Mouse (Mus musculus) fibroblast of lung, adult 2 months (primary cell): ENCODE results near the gene Dhrs2.

Source experiments
- DNase-seq: peaks from one replicate; pipeline ENCODE4 v3.0.0-alpha.2; 2011; ENCODE audit warnings: low read depth

Dhrs2 gene

DNA sequence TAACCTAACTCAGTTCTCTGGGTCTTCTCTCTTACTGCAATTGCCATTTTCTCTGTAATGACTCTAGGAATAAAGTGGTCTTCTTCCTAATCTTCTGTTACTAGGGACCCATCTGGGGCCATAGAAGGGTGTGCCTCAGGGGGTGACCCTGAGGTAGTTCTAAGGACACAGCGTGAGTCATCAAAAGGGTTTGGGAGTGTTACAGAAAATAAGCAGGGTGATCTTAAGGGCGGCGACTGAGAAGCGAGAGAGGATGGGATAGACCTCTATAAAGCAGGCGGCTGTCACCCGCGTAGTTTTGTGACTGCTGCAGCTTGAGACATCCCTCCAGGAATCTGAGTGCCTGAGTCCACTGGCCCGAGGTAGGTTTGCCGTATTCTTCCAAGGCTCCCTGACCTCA lies at the start of gene Dhrs2:
Dhrs2 (plus strand) TSS at position 301 of the 400 bp plus-strand sequence.
- DNase-seq, result no peak

DNA sequence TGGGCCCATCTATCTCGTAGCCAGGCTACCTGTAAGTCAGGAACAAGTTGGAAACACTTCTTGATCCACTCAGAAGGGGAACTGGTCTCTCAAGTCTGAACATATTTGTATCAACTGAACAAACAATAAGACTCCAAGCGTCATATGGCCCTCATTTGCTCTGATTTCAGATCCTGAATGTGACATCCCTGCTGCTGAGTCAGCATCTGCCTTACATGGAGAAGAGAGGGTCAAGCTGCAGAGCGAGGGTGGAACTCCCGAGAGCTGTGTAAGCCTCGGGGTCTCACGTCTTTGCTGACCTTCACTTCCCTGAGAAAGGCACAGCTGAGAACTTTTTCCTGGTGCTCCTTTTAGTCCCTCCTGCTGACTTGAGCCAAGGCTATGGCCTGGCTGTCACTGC lies 47.6 kb upstream of the Dhrs2 start:
- no peak for DNase-seq

DNA sequence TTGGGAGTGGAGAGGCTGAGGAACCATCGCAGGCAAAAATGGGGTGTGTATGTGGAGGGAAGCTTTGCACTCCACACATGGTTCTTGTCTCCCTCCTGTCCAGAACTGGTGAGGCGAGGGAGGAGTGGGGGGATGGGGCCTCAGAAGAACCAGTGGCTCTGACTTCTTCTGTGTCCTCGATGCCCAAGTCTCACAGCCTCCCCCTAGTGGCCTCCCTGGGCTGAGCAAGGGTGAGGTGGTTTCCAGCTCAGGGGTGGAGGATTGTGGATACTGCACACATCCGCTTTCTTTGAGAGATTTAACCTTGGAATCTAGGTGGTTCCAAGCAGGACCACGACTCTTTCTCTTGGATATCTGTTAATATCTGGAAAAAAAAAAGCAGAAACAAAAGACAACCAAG lies 44.5 kb upstream of the Dhrs2 start:
- DNase-seq, result no peak

DNA sequence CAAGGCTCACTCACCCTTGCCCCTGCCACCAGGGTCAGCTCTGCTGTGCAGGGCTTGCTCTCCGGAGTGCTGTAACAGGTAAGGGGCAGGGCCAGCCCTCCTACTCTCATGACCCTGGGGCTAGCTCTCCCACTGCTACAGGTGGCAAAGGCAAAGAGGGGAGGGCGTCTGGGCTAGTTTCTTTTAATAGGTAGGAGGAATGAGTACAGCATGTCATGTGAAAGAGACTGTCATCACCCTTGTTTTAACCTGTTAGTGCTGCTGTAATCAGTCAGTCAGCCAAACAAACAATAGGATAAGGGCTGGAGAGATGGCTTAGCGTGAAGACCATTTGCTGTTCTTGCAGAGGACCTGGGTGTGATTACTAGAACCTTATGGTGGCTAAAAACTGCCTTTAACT lies 40.9 kb upstream of the Dhrs2 start:
- DNase-seq, result no peak

DNA sequence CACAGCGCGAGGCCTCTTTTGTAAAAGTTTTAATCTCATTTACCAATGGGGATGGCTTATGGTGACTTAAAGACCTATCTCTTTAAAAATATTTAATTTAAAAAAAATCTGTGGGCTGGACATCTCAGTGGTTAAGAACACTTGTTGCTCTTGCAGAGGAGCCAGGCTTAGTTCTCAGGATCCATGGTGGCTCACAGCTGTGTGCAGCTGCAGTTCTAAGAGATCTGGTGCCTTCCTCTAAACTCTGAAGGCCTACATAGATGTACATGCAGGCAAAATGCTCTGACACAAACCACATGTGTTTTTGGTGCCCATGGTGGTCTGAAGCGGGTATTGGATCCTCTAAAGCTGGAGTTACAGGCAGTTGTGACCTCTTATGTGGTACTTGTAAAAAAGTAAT lies 38.6 kb upstream of the Dhrs2 start:
- DNase-seq, result no peak

DNA sequence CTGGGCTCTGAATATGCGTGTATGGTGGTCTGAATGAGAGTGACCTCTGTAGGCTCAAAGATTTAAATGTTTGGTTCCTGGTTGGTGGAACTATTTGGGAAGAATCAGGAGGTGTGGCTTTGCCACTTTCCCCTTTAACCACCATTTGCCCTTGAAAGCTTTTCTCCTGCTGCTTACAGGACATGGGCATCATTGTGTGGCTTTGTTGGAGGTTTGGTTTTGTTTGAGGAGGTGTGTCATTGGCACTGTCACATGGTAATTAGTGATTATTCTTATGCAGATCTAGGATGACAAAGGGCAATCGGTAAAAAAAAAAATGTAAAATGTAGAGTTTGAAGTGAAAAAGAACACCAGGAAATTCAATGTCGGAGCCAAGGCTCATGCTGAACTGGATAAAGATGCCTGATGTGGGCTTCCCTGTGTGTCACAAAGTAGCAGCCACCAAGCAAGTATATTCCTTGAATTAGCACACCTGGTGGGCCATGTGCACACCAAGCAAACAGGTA lies 37.1 kb upstream of the Dhrs2 start:
- no peak for DNase-seq

DNA sequence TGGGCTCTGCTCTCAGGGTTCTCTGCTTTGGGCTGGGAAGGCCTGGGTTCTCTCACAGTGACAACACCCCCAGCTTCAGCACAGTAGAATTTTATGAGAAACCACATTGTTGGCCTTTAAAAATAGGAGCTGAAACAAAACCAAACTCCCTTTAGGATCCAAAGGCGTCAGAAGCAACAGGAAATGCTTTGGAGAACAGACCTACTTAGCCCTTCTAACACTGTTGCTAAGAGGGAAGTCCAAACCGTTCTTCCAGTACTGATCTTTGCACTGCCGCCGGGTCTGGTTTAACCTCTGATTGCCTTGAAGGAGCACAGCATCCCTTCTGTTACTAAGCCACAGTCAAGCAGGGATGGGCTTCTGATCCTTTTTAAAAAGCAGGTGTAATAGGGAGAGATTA lies 33.3 kb upstream of the Dhrs2 start:
- DNase-seq, result no peak

DNA sequence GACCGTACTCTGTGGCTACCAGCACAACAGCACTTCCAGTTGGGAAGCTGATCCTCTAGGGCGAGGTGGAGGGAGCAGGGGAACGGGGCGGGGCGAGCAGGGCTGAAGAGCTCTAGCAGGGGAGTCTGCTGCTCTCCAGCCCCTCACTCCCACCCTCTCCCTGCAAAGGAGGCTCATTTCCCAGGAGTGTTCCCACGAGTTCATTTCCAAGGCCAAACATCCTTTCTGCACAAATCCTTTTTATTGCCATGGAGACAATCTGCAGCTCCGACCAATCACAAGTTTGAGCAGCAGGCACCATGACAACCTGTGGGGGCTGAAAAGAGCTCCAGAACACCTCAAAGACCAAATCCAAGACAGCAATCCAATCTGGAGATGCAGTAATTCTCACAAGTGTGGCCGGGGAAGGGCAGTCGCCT lies 32.4 kb upstream of the Dhrs2 start:
- no peak for DNase-seq

DNA sequence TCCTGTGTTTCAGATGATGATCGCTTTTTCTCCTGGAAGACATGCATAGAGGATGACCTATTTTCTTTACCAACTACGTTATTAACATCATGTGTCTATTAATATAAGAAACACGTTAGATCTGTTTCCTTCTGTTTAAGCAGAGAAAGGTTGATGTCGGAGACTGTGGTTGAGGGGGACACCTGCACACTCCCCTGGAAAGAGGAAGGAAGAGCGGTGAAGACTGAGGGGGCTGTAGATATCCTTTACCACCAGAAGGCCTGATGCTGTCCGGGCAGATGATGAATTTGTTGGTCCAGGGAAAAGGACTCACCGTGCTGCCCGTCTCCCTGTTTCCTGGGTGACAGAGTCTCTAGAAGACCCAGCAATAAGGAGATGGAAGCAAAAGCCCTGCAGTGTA lies 28.5 kb upstream of the Dhrs2 start:
- no peak for DNase-seq

DNA sequence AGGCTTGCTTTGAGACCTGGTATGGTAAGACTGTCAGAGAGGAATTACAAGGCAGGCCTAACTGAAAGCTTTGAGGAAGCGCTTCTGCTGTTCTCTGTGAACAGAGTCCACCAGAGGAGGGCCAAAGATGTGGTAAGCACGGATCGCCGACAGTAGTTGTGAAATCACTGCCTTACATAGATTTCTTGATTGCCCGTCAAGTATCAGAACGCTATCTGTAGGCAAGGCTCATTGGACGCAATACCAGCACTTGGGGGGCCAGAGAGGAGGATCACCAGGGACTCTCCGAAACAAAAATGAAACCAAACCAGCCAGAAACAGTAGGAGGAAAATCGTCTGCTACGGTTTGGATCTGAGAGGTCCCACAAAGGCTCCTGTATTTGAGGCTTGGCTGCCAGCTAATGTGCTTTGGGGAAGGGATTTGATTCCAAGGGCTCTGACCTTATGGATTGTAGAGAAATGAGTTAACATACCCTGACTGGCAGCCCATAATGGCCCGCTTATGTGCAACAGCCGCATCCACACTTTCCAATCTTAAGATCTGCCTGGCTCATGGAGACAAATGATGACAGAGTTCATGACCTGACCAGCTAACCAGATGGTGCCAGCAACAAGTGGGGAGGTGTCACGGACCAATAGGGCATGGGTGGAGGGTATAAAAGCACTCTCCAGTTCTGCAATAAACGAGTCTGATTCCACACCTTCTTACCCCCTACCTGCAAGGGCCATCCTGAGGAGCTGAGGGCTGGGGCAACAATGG lies 27.8 kb upstream of the Dhrs2 start:
- no peak for DNase-seq

DNA sequence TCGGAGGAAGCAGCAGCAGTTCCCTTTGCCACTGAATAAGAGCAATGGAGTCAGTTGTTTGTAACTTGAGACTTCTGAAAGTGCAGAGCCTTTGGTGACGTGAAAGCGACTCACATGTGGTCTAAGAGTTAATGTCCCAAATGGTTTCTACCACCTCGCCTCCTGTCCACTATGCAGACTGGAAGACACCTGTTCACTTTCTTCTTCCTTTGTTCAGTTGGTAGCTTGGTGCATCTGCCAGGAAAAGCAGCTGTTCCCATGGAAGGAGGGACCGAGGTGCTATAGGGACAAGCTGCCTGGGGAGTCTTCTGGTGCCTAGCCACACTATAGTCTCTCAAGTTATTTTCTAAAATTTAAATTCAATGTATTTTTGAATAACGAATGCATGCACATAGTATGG lies 27.0 kb upstream of the Dhrs2 start:
- DNase-seq, result no peak

DNA sequence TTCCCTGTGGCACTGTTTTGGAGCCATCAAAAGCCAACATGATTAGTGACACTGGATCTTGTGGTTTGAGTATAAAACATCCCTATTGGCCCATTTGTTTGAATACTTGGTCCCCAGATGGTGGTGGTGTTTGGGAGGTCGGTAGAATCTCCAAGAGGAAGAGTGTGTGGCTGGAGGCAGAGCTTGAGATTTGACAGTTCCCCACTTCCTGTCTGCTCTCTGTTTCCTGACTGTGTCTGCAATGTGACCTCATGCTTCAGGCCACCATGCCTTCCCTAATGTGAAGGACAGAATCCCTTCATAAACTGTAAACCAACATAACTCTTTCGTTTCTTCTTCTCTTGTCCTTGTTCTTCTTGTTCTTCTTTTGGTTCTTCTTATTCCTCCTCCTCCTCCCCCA lies 24.7 kb upstream of the Dhrs2 start:
- no peak for DNase-seq

DNA sequence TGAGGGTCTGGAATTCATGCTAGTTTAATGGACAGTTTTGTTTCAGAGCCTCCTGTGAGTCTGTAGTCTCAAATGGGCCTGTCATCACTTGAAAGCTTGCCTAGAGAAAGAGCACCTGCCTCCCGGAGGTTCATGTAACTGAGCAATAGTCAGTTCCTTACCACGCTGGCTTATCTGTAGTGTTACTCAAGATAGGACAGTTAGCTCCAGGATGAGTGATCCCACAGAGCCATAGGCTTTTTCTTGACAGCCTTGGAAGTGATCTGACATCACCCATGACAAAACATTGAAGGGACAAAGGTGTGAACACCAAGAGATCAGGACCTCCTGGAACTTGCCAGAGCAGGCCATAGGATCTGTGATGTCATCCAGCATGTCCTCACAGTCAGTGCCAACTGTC lies 23.6 kb upstream of the Dhrs2 start:
- no peak for DNase-seq

DNA sequence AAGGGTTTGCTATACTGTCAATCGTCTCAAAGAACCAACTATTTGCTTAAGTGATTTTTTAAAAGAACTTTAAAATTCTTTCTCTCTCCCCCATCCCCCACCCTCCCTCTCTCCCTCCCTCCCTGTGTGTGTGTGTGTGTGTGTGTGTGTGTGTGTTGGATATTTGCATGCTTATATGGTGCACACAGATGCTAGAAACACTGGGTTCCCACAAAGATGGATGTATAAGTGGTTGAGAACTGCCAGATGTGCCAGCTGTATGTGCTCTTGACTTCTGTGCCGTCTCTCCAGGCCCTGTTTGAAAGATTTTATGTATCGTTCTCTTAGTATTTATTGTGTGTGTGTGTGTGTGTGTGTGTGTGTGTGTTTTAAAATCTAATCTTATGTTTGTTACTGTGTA lies 17.3 kb upstream of the Dhrs2 start:
- DNase-seq, result no peak

DNA sequence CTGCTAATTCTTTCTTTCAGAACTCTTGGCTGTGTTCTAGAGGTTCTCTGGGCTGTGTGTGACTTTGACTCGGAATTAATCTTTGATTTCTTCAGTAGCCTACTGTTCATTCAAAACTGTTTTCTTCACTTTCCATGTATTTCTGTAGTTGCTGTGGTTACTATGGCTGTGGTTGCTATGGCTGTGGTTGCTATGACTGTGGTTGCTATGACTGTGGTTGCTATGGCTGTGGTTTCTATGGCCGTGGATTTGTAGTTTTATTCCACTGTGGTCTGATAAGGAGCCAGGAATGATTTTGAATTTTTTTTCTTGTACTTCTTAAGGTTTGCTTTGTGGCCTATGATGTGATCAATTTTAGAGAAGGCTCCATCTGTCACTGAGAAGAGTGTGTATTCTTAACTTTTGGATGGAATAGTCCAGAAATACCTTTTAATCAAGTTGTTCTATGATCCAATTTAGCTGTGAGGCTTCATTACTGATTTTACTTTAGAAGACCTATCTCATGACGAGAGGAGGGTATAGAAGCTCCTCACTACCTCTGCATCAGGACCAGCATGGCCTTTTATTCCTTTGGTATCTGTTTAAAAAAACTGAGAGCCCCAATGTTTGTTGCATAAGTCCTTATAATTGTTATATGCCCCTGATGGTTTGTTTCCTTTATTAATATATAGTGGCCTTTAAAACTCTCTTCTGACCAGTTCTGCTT lies 16.6 kb upstream of the Dhrs2 start:
- no peak for DNase-seq

DNA sequence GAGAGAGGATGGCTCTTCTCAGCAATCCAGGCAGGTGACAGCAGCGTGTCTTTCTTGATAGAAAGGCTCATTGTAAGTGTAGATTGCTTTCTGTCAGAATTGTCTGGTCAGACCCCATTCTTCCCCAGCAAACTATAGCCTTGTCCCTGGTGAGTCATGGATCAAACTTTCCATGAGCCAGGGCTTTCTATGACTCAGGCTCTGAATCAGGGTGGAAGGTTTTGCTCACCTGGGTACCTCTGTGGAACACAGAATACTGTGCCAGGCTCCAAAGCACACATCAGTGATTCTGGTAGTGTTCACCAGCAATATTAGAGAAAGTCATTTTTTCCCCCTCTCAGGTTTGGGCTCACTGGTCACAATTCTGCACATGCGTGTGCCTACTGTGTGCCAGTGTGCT lies 13.5 kb upstream of the Dhrs2 start:
- DNase-seq, result no peak

DNA sequence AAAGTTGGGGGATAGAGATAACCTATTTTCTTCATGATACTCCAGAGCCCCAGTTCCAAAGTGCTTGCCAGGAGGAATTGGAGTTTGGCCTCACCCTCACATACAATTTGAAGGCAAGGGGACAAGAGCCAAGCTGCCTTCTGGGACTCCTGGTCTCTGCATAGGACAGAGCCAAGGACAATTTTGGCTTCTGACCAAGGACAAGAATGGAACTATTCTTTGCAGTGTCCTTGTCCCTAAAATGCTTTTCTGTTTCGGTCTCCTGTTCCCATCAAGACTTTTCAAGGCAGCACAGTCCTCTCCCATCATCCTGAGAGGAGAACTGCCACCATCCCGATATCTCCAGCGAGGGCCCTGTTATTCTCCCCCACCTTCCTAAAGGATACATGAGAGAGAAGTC lies 8.2 kb upstream of the Dhrs2 start:
- DNase-seq, result no peak

DNA sequence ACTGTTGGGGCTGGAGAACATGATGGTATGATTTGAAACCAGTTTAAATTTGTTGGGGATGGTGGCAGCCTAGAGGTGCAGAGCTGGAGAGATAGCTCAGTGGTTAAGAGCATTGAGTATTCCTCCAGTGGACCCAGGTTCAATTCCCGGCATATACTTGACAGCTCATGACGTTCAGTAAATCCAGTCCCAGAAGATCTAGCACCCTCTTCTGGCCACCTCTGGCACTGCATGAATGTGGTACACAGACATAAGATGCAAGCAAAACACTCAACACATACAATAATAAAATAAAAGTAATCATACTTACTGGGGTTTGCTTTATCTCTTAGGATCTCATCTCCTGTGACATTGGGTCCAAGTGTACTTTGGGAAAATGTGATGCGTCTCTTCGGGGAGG lies 7.3 kb upstream of the Dhrs2 start:
- no peak for DNase-seq

DNA sequence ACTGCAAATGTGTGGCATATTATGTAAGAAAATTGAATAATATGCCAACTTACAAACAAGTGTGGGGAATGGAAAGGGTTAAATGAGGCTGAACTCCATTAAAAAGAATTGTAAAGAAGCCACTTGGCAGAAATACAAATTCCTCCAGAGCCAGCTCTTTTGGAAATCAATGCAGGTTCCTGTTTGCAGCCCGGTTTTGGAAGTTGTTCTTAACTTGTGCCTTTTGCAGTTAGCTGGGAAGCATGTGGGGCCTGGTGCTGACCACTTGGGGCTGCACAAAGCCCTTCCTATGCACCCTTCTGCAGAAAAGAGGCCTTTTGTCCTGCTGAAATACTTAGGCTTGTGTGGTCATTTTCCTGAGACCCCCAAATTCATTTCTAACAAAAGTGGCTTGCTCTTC lies 1.4 kb downstream of the Dhrs2 start:
- DNase-seq, result no peak

DNA sequence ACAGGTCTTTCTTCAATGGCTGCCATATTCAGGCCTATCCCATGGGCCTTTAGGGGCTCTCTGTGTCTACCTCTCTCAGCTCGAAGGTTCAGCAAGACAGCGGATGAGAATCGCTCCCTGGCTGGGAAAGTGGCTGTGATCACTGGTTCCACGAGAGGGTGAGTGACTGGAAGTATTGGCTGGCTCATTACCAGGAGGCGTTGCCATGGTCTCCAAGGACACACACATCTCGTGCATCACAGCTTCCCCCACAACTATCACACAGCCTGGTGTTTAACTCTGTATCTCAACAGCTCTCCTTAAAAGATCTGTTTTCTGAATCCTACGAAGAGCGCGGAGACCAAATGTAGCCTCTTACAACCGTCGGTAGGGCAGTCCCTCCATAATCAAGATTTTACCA lies 12.8 kb downstream of the Dhrs2 start:
- no peak for DNase-seq

DNA sequence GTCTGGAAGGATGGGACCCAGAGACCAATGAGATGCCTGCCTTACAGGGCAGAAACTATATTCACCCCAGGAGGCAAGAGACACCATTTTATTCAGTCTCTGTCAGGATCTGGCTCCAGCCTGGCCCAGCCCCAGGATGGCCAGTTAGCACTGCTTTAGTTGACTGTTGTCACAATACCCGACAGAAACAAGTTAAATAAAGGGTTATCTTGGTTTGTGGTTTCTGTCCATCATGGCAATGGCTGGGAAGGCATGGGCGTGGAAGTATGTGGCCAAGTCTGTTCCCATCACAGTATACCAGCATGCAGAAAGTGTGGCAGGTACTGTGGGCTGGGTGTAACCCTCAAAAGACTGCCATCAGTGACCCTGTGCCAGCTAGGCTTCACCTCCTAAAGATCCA lies 14.9 kb downstream of the Dhrs2 start:
- no peak for DNase-seq

DNA sequence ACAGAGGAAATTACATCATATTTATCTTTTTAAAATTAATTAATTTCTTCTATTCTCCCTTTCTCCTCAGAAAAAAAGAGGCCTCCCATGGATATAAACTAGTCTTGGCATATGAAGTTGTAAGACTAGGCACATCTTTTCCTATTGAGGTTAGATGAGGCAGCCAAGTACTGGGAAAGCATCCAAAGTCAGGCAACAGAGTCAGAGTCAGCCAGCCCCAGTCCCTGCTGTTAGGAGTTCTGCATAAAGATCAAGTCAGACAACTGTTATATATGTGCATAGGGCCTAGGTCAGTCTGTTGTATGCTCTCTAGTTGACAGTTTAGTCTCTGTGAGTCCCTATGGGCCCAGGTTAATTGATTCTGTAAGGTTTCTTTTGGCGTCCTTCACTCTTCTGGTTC lies 20.9 kb downstream of the Dhrs2 start:
- no peak for DNase-seq

DNA sequence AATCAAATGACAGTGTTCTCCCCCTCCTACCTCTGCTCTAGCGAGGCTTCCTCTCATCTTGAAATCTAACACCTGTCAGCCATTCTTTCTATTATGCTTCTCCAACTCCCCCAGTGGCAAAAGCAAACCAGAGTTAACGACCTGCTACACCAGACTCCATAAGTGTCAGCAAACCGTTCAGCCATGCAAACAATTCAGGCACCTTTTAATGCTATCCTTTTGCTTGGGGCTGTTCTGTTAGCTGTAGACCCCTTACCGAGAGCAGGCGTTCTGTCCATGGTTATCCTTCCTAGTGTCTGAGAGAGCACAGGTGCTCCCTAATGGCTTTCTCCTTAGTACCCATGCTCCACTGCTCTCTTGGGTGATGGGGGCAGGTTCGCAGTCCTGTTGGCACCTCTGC lies 25.4 kb downstream of the Dhrs2 start:
- DNase-seq, result no peak

DNA sequence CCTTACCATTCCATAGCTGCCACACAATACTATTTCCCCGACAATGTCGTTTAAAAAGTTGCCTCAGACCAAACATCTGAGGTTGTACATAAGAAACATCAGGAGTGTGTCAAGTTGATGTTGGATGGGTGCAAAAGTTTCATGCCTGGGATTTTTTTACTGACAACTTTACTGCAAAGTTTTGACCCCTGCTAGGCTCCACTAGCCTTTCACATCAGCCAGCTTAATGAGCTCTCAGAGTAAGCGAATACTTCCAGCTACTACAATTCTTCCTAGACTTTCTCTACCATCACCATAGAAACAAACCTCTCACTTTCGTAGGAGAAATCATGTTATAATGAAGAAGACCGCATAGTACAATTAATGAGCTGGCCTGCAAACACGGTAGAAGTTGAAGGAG lies 26.5 kb downstream of the Dhrs2 start:
- DNase-seq, result no peak
